Mouse (Mus musculus) embryonic stem cell, embryonic (primary cell): Measurements from ENCODE around the gene Acnat1.
"Not testable (repeated sequence)": the region's sequence is repeated elsewhere in the genome, so short reads cannot be mapped to it uniquely, and the experiment has no call there.

Experiments
- CTCF ChIA-PET, 4 experiments: fragments of 300-600 bp in 2 of 4; fragments of 350-600 bp in 2 of 4; sonication (Branson Sonifier 250); formaldehyde crosslinking; loops; one replicate each; lab custom pipeline; 2022; ENCODE audit warnings: inconsistent platforms in 2 of 4; lab: Charles Lee
- POLR2A ChIA-PET, 4 experiments: fragments of 300-600 bp in 2 of 4; fragments of 350-600 bp in 2 of 4; sonication (Branson Sonifier 250); formaldehyde crosslinking; loops; one replicate each; lab custom pipeline; 2022; ENCODE audit warnings: antibody characterized with exemption in 4 of 4, inconsistent platforms in 1 of 4; lab: Charles Lee

Gene Acnat1

DNA sequence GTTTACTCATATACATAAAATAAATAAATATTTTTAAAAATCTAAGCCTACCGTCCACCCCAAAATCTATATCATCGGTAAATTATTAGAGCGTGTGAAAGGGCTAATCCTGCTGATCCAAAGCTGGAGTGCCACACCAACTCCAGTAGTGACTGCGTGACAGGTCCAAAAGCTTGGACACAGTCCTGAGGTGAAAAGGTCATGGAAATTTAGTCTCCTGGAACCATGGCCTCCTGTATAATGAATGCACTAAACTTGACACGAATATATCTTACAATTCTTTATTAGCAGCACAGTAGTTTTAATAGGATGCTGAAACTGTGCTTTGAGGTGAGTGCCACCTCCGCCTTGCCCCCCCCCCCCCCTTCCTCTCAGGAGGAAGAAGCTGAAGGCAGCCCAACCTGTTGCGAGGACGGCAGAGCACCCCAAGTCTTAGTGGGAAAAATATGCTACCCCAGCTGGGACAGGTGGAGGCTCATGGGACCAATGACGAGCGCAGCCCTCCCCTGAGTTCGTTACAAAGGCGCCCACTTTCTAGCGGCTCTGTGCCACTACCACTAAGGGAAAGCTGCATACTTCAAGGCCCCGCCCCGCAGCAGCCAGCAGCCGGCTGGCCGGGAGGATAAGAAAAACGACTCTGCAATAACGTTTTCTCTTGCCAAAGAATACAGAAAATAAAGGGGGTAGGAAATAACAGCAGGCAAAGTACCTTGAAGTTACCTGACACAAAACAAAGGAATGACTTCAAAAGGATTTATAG is 4.6 kb upstream of the Acnat1 start:
- CTCF ChIA-PET, result interaction anchor here in 2 of 4 experiments (0.6 to 1.8 kb wide), 2 partner anchors 11 to 778 kb away, joined by 3 to 4 read pairs; no protein-coding TSS in a partner anchor
- POLR2A ChIA-PET, result interaction anchor here in 1 of 4 experiments (0.8 to 1.0 kb wide), 2 partner anchors 11 to 43 kb away, joined by 3 read pairs; partner anchors contain the start of genes Mrpl50 and Zfp189

DNA sequence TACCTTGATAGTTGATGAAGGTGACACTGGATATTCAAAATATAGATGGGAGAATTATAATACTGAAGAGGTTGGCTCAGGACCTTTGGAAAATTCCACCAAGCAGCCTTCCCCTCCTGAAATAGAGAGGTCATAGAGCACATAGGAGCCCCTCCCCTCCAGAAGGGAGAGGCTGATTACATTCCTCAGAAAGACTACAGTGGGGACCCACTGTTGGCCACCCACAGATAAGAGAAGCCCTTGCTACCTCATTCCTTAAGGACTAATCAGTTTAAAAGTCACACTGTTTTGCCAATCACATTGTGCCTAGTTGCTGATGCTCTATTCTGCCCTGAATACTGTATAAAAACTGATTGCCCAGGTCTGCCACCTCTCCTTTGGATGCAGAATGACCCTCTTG is 871 bp upstream of the Acnat1 start:
- ChIA-PET CTCF (no interaction called here), POLR2A (no interaction called here)

DNA sequence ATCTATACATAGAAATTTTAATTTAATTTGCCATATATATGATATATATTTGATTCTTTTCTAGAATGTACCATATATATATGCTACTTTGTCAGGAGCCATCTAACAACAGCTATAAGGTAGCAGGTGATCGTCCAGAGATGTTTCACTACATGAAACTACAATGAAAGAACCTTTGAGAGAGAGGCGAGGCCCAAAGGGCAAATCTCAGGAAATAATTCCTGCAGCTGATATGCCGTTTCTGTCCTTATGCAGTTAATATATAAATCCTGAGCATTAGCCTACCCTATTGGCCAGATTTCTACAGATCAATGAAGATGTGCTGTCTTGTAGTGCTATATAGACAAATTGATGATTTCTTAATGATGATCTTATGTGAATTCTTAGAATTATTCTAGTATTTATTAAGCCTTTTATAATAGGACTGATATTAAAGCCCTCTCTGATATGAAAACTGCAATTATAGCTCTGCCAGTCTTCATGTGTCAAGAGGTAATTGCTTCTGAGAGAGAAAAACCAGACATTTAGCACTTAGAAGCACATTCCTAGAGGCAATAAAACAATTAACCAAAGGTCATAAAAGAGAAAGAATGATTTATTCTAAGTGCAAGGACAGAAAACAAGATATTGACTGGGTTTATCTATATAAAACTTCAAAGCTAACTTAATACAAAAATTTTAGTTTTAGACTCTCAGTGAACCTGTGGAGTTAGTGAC is 4.1 kb downstream of the Acnat1 start:
- POLR2A ChIA-PET, result interaction anchor here in 1 of 4 experiments (2.4 kb wide), 1 partner anchor 11 kb away, joined by 12 read pairs; no protein-coding TSS in a partner anchor
- CTCF ChIA-PET, result no interaction called here

DNA sequence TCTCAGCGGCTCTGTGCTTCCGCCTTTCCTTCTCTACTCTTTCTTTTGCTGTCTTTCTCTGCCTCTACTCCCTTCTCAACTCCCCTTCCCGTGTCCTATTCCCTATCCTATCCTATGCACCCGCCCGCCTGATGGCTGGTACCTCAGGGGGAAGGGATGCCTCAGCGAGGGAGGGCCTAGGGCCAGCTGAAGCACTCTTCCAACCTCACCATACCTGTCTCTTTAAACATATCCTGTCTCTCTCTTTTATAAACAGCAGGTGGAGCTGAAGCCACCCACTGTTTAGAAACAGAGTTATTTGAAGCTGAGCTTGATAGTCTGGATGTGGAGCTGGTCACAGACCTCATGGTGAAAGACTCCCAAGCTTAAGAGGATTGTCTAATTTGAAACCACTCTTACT is 6.4 kb downstream of the Acnat1 start:
- CTCF ChIA-PET, result interaction anchor here in 2 of 4 experiments (0.6 to 1.4 kb wide), 6 partner anchors 10 to 429 kb away, joined by 3 to 7 read pairs (median 3); partner anchors contain the start of genes Mrpl50 (in 1 of the 2) and Zfp189 (in 1 of the 2)
- POLR2A ChIA-PET, result interaction anchor here in 3 of 4 experiments (0.6 to 3.1 kb wide), 4 partner anchors 13 to 54 kb away, joined by 3 to 12 read pairs (median 6); partner anchors contain the start of genes Mrpl50 (in 2 of the 3) and Zfp189 (in 2 of the 3)

DNA sequence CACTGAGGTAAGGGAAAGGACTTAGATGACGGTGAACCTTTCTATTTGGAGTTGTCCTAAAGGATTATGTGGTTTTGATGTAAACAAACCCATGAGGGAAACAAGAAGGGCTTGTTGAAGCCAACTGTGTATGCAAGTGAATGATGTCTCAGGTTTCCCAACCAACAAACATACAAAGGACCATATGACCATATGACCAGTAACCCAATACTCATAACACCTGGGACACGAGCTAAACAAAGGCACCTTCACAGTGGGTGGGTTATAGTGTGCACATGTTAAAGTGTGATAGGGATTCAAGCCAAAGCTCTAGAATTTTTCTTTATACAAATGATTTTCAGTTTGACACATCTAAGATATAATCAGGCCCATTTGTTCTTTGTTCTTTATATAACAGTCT is 17.5 kb downstream of the Acnat1 start:
- ChIA-PET POLR2A (no interaction called here), CTCF (interaction anchor here in 1 of 4 experiments (0.7 kb wide), 1 partner anchor 1831 kb away, joined by 4 read pairs; no protein-coding TSS in a partner anchor)

DNA sequence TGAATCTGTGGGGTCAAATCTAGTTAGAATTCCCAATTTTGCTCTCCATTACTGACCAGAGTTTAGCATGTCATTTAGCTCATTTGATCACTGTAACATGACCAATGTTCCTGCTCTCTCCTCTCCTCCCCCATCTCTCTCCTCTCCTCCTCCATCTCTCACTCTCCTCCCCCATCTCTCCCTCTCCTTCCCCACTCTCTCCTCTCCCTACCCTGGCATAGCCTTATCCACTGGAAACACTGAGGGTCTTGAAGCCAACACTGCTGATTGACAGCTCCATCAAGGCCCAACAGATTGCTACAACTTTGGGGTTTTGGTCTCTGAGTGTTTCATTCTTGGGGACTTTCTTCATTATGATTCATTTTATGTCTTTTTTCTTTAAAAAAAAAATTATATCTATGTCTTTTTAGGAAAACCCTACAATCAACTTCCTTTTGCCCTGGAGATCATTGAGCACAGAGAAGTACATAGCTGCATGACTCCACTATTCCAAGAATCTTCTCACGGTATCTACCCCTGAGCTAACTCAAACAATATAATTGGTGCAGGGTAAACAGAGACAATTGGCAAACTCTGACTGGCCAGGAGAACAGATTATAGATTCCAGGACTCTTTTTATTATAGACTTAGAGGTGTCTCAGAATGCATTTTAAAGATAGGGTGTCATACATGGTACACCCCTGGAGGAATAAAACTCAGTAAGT is 21.7 kb downstream of the Acnat1 start:
- POLR2A ChIA-PET, result no interaction called here

DNA sequence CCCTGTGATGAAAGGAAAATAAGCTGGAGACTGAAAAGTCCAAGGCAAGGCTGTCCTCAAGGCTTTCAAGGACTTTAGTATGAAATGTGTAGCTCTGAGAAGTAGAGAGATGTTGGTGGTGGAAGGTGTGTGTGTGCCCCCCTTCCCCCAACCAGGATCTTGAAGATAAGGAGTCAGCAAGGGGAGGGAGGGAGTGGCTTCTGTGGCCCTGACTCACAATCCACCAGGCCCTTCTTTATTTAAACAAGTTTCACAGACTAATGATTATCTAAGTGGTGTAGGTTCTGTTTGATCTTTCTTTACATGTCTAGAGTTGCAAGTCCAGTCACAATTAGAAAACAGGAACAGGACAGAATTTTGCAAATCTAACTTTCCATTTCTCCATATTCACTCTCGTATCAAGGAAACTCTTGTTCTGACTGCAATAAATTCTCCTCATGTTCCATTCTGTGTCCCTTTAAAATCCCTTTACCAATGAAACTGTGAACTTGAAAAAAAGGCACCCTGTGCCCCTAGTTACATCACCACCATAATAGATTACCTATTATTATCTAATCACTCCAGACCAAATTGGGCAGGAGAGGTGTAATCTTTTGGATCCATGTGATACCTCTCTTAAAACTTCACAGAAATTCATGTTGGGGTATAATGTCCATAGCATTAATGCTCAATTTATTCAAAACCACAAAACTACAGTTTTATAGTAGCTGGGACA is 22.4 kb downstream of the Acnat1 start:
- POLR2A ChIA-PET, CTCF ChIA-PET: not testable (repeated sequence)

More for the DNA sequence above, 21.7 kb downstream of the Acnat1 start:
- CTCF ChIA-PET, result no interaction called here

DNA sequence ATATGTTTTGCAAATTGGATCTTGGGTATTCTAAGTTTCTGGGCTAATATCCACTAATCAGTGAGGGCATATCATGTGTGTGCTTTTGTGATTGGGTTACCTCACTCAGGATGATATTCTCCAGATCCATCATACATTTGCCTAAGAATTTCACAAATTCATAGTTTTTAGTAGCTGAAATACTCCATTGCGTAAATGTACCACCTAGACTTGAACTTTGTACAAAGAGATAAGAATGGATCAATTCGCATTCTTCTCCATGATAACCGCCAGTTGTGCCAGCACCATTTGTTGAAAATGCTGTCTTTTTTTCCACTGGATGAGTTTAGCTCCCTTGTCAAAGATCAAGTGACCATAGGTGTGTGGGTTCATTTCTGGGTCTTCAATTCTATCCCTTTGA is 36.7 kb downstream of the Acnat1 start:
- POLR2A ChIA-PET, CTCF ChIA-PET: not testable (repeated sequence)

DNA sequence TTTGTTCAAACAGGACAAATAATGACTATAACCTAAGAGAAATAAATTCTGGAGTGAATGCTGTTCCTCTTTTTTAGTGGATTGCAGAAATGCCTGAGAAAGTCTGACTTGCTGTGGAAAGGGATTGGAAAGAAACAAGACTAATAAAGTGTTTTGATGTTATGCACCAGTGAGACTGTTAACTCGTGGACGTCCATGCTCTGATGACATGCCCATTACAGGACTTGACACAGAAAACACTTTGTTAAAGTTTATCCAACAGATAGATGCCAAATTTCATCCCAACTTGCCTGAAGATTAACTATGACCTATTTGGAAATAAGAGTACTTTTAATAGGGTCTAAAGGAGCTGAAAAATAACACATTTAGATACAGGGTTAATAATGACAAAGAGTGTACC is 63.6 kb downstream of the Acnat1 start:
- CTCF ChIA-PET, POLR2A ChIA-PET: not testable (repeated sequence)

DNA sequence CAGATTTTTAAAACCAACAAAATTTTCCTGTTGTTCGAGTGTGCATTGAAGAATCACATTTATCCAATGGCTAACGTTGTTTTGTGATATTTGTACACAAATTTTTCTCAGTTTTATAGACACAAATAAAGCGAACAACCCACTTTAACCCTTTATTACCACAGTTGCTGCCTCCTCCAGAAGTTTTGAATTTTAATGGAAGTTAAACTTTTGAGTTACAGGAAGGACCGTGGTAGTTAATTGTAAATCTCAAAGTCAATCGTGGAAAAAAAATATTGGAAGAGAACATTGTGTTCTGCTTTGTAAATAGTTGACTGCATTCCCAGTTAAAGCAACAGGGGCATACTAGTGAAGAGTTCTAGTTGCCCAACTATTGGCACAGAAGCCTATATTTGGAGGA is 65.8 kb downstream of the Acnat1 start, which contains the start of gene Acnat2:
TSS of gene Acnat2 (minus strand) at position 195 of the 400 bp plus-strand sequence.
- CTCF ChIA-PET, POLR2A ChIA-PET: not testable (repeated sequence)
